Mouse (Mus musculus) CD8-positive naive resting alpha-beta T cell, adult 2 months (primary cell): ENCODE results near the gene Ddx28.
A peak's percentile ranks its signal among the peaks of the same experiment; 100 is the strongest.
"Not testable (repeated sequence)": the region's sequence is repeated elsewhere in the genome, so short reads cannot be mapped to it uniquely, and the experiment has no call there.

ENCODE experiments used
- DNase-seq, 2 experiments: peaks; one replicate each; pipeline ENCODE4 v3.0.0; 2022; ENCODE audit warnings: low read depth in 2 of 2, low spot score in 2 of 2

The Ddx28 gene

GRCm38 (mm10) chr8:106016284-106016683, 4.6 kb upstream of the Ddx28 start:
- DNase-seq = no peak

GRCm38 (mm10) chr8:106012203-106012602, 521 bp upstream of the Ddx28 start:
- not testable (repeated sequence) for DNase-seq

GRCm38 (mm10) chr8:106010748-106011642, 687 bp downstream of the Ddx28 start:
- DNase-seq = peak; percentile 70 to 80

GRCm38 (mm10) chr8:106007891-106008290, 3.8 kb downstream of the Ddx28 start:
- DNase-seq = not testable (repeated sequence)

GRCm38 (mm10) chr8:106007135-106007534, 4.5 kb downstream of the Ddx28 start:
- DNase-seq = no peak

- DNase-seq = no peak
Observed at GRCm38 (mm10) chr8:106006413-106006812, 5.3 kb downstream of the Ddx28 start.

GRCm38 (mm10) chr8:106005875-106006274, 5.8 kb downstream of the Ddx28 start, which contains the start of gene Dpep2nb:
TSS of gene Dpep2nb (minus strand) at chr8:106005975.
- DNase-seq = no peak

GRCm38 (mm10) chr8:106004538-106005207, 7.0 kb downstream of the Ddx28 start:
- DNase-seq = no peak

GRCm38 (mm10) chr8:106001908-106002307, 9.8 kb downstream of the Ddx28 start:
- DNase-seq = no peak

- DNase-seq = no peak
Observed at GRCm38 (mm10) chr8:105998971-105999370, 12.7 kb downstream of the Ddx28 start.

GRCm38 (mm10) chr8:105996359-105996758, 15.3 kb downstream of the Ddx28 start:
- DNase-seq = no peak

- DNase-seq = no peak
Observed at GRCm38 (mm10) chr8:105993226-105993625, 18.5 kb downstream of the Ddx28 start.

- DNase-seq = peak in 1 of 2 experiments; percentile 32
Observed at GRCm38 (mm10) chr8:105992499-105992898, 19.2 kb downstream of the Ddx28 start.

GRCm38 (mm10) chr8:105991546-105991945, 20.1 kb downstream of the Ddx28 start:
- no peak for DNase-seq

GRCm38 (mm10) chr8:105990856-105991387, 20.8 kb downstream of the Ddx28 start, which contains the start of gene Dus2:
TSS of gene Dus2 (plus strand) at chr8:105991337.
- peak; percentile 79 to 85 for DNase-seq

GRCm38 (mm10) chr8:105988546-105988945, 23.1 kb downstream of the Ddx28 start:
- DNase-seq = no peak

GRCm38 (mm10) chr8:105983406-105983805, 28.3 kb downstream of the Ddx28 start:
- DNase-seq = not testable (repeated sequence)

GRCm38 (mm10) chr8:105981146-105981545, 30.5 kb downstream of the Ddx28 start:
- no peak for DNase-seq

GRCm38 (mm10) chr8:105979325-105979724, 32.4 kb downstream of the Ddx28 start, which contains the start of gene Dpep3:
TSS of gene Dpep3 (minus strand) at chr8:105979429.
- no peak for DNase-seq

- DNase-seq = no peak
Observed at GRCm38 (mm10) chr8:105975363-105975762, 36.3 kb downstream of the Ddx28 start.

- no peak for DNase-seq
Observed at GRCm38 (mm10) chr8:105971019-105971720, 40.5 kb downstream of the Ddx28 start.
